Mouse (Mus musculus) erythroid progenitor cell, adult 5-6 weeks (primary cell): ENCODE data around the gene Fam3c. TPM values are rescaled to one million over a fixed set of nuclear protein-coding genes. Genes with fewer than 3 reads are reported as not detected.

ENCODE experiments used
- ATAC-seq: replicated peaks from 2 replicates; pipeline ENCODE4 v1.8.0; 2016; ENCODE audit warnings: moderate number of reproducible peaks, mild to moderate bottlenecking, moderate TSS enrichment, inconsistent platforms; ENCODE audit not compliant: poor library complexity, low FRiP score, severe bottlenecking
- total RNA-seq, 2 experiments: library from RNA; stranded (forward) in 1 of 2; stranded (reverse) in 1 of 2; fragments of 150-400 nt in 1 of 2; fragments of 186-747, 209-891 nt in 1 of 2; gene quantifications; 2 replicates each; pipeline versions ENCODE4 v1.2.3 to v1.2.4; 2015 to 2017; ENCODE audit warnings: low replicate concordance in 2 of 2

The Fam3c gene
- total RNA-seq (2015; ENCODE audit: low replicate concordance) (2.2 and 10.1 TPM in 2 replicates), total RNA-seq (2017; ENCODE audit: low replicate concordance) (9.2 and 13.1 TPM in 2 replicates)

DNA sequence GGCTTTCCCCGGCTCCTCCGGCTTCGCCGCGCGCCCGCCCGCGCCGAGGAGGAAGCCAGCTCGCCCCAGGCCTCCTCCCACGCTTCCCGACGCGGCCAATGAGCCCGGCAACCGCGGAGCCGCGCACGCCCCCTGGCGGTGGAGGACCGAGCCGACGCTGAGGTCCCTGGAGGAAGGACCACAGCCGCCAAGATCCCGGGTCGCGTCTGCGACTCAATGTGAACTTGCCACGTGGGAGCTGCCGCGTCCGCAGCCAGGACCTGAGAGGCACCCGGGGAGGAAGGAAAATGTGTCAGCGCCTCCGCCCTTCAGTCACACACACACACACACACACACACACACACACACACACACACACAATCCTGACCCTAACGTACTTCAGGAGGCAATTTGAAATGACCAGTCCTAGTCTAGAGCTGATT lies at the start of gene Fam3c:
Fam3c (minus strand) TSS at position 158 of the 422 bp plus-strand sequence.
- ATAC-seq = peak; percentile 95; the same call in 1 of the 2 replicates

DNA sequence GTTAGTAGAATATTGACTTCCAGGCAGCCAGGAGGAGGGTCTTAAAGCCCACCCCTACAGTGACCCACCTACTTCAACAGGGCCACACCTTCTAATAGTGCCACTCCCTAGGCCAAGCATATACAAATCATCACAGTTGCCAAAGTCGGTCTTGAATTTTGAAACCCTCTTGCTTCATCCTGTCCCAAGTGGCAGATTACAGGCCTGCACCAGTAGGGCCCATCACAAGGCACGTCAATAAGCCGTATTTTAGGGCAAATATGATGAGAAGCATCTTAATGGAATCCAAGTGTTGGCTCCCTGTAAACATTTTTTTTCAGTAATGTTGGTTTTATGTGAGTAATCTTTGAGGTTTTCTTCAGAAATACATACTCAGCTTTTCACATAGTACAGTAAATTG lies 49.0 kb upstream of the Fam3c start:
- ATAC-seq = no peak

DNA sequence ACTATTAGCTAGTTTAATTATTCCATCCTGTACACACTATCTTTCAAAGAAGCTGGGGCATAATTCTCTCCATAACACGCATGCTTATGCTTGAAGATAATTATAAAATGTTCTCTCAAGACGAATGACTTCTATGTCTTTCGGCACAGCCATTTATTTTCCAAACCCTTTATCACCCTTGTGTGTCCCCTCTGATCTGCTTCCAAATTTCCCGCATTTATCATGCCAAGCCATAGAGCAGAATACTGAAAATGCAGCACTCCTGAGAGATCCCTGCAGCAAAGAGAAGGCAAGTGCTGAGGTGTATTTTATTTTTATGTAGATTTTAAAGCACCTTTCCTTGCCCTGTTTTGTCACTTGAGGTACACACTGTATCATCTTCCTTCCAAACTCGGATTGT lies 47.7 kb upstream of the Fam3c start:
- ATAC-seq = no peak

DNA sequence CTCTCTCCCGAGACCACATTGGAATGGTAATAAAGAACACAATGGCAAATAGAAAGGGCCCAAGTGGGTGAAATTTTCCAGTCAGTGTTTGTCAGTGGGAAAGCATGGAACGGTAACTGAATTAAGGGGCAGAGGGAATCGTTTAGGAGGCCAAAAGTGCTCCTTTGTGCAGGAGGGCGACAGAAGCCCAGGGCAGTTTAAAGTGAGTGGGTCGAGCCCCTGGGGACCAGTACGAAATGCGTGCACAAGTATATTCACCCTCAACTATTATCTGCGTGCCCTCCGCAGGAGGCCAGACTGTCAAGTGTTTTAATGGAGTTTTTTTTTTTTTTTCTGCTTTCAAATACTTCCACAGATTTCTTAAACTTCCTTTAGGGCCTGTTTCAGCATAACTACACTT lies 47.3 kb upstream of the Fam3c start:
- ATAC-seq = no peak

GRCm38 (mm10) chr6:22402548-22403164 lies 46.6 kb upstream of the Fam3c start:
- ATAC-seq = 0 out of 2 replicates have a peak, but pooled peaks have one; percentile 34

- ATAC-seq = no peak
Measured at GRCm38 (mm10) chr6:22402037-22402436, 46.0 kb upstream of the Fam3c start.

DNA sequence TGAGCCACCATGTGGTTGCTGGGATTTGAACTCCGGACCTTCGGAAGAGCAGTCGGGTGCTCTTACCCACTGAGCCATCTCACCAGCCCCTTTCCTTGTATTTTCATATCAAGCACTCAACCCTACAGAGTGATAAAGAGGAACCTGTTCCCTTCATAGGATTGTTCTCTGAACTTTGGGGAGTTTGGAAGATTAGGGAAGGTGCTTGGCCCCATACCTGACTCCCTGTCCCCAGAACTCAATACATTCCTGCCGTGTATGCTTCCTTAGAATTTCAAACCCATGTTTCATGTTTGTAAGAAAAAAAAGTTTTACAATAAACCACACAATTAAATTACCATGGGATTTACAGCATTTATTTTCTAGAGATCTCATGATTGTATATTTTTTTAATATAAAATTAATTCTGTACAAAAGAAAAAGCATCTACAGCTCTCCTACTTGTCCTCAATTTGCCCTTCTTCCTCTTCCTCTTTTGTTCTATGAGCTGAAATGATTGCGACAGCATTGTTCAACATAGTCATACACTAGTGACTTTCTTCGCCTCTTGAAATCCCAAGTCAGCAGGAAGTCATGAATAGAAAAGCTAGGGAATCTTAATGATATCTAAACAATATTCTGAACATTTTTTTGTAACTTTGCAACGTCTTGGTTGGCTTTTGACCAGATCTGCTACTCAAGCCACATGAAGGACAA lies 42.2 kb upstream of the Fam3c start:
- ATAC-seq = no peak

DNA sequence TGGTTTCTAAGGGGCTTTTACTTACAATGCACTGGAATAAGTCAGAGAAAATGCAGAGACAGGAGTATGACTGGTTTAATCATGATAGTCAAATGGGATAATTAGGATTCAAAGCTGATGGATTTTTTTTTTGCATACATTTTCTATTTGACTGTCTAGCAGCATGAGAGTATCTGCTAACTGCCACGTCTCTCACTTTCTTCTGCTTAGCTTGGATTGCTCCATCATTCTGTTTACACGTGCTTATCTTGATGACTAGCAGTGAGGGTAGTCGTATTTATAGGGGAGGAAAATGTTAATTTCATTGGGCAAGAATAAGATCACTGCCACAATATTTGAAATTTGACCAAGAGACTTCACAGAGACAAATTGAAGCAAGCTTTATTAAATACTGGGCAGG lies 39.2 kb upstream of the Fam3c start:
- no peak for ATAC-seq

- ATAC-seq = no peak
Measured at GRCm38 (mm10) chr6:22390654-22391365, 34.8 kb upstream of the Fam3c start.

DNA sequence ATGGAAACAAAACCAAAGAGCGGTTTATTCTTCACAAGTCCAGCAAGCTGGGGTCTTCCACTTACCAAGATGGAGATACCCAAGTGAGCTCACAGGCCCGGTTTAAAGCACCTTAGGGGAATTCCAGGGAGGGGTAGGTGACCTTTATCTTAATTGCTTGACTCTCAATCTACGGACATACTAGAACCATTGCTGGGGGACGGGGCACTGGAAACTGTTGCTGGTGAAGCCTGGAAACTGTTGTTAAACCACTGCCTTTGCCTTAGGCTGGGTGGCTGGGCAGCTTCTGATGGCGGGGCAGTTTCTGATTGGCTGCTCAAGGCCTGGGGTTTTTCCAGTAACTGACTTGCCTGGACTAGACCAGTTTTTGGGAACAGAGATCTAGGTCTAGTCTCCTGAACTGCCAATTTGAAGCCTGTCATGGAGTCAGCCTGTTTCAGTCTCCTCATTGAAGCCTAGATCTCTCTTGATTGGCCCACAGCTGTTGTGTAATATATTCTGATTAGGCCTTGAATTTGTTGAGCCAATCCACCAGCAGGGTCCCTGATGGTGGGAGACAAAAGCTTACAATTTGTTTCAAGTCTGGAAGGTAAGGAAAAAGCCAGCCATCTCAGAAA lies 29.3 kb upstream of the Fam3c start:
- ATAC-seq = no peak

DNA sequence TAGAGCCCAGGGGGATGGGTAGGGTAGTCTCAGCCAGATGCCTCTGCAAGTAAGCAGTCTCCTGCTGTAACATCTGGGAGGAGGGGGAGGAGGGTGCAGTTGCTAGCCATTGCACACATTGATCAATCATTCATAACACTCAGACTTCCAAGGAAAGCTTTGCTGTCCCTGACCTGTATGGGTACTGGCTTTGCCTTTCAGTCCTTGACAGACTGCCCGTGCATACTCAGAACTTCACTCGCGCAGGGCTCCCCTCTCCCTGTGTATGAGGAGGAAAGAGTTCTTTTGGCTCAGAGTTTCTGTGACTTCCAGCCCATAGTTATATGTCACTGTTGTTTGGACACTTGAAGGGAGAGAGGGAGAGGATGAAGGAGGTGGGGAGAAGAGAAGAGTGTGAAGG lies 24.2 kb upstream of the Fam3c start:
- ATAC-seq = no peak

DNA sequence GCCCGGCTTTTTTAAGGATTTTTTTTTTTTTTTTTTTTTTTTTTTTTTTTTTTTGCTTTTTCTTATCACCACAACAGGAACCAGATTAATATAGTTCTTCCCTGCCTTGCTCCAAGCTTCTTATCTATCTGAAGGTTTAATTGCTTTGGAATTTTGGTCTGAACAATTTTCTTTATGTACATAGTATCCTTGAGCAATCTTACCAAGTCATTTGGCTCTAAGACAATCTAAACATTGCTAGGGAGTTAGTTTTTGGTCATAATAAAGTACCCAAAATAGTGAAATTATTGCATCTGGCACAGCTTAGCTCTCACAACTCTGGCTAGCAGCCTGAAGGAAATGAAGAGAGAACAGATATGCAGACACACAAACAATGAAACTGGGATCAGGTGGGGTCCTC lies 23.8 kb upstream of the Fam3c start:
- ATAC-seq = no peak

DNA sequence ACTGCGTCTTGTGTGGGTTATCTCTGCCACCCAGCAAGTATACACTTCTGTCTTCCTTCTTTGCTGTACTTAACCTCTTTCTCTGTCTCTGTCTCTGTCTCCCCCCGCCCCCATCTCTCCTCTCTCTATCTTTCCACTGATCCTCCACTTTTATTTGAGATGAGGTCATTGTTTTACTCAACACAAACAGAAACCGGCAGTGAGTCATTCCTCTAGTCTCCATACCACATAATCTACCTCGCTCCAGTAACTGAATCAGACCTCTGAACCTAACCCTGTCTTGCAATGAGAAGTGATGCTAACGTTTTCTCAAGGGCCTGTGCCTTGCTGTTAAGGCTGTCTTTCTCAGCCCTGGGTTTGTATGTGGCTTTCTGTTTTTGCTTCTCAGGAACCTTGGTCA lies 22.4 kb upstream of the Fam3c start:
- no peak for ATAC-seq

- no peak for ATAC-seq
Measured at GRCm38 (mm10) chr6:22374791-22375190, 18.7 kb upstream of the Fam3c start.

- ATAC-seq = no peak
Measured at GRCm38 (mm10) chr6:22373476-22373875, 17.4 kb upstream of the Fam3c start.

- no peak for ATAC-seq
Measured at GRCm38 (mm10) chr6:22366977-22367376, 10.9 kb upstream of the Fam3c start.

GRCm38 (mm10) chr6:22363590-22363989 lies 7.5 kb upstream of the Fam3c start:
- ATAC-seq = no peak

GRCm38 (mm10) chr6:22361941-22362340 lies 5.9 kb upstream of the Fam3c start:
- no peak for ATAC-seq

DNA sequence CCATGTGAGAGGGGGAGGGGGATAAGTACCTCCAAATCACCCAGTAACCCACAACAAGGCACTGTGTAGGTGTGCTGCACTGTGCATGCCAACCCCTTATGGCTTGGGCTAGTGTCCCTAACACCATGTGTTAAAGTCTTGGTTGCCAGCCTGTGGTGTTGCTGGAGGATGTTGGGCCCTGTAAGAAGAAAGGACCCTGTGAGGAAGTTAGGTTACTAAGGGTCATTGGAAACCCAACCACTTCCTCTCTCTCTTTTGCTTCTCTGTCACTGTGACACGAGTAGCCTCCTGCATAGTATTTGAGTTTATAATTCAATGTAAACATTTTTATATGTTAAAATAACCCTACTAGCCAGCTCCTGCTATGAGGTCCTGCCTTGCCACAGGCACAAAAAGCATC lies 3.0 kb upstream of the Fam3c start:
- ATAC-seq = no peak

GRCm38 (mm10) chr6:22357351-22357750 lies 1.3 kb upstream of the Fam3c start:
- ATAC-seq = no peak
